Mouse (Mus musculus) neural tube, embryonic 12.5 days (tissue): ENCODE measurements around the gene Gm9745. TPM values are rescaled to one million over a fixed set of nuclear protein-coding genes. Genes with fewer than 3 reads are reported as not detected.
A peak's percentile ranks its signal among the peaks of the same experiment; 100 is the strongest.
"Not testable (repeated sequence)": the region's sequence is repeated elsewhere in the genome, so short reads cannot be mapped to it uniquely, and the experiment has no call there.

ENCODE experiments used
- ATAC-seq: fragments of 200-750 bp; cut with Nextera tagmentation; 2 replicates; pipeline ENCODE4 v1.8.0; 2017; ENCODE audit warnings: low read depth, mild to moderate bottlenecking, moderate TSS enrichment, moderate library complexity; ENCODE audit not compliant: low FRiP score
- H3K27ac ChIP-seq: fragments of 300-500 bp; sonication (generic); 2 replicates; pipeline ENCODE4 v1.5.1; 2016
- H3K27me3 ChIP-seq: fragments of 300-500 bp; sonication (generic); replicated peaks from 2 replicates; pipeline ENCODE4 v1.6.1; 2016; ENCODE audit warnings: mild to moderate bottlenecking
- H3K36me3 ChIP-seq: fragments of 300-500 bp; sonication (generic); 2 replicates; pipeline ENCODE4 v1.6.1; 2016; ENCODE audit warnings: mild to moderate bottlenecking
- H3K4me1 ChIP-seq: fragments of 300-500 bp; sonication (generic); 2 replicates; pipeline ENCODE4 v1.6.1; 2016
- H3K4me2 ChIP-seq: fragments of 300-500 bp; sonication (generic); replicated peaks from 2 replicates; pipeline ENCODE4 v1.6.1; 2016; ENCODE audit warnings: mild to moderate bottlenecking
- H3K4me3 ChIP-seq: fragments of 300-500 bp; sonication (generic); 2 replicates; pipeline ENCODE4 v1.5.1; 2016
- H3K9ac ChIP-seq: fragments of 300-500 bp; sonication (generic); 2 replicates; pipeline ENCODE4 v1.6.1; 2016; ENCODE audit warnings: mild to moderate bottlenecking
- H3K9me3 ChIP-seq: fragments of 300-500 bp; sonication (generic); 2 replicates; pipeline ENCODE4 v1.6.1; 2016; ENCODE audit warnings: mild to moderate bottlenecking
- WGBS: fragments of 180-500 bp; shearing (Covaris S2); methylation state at CpG from one replicate; pipeline ENCODE4 v1.1.7; 2016; 5-methylcytosine and 5-hydroxymethylcytosine counted together
- polyA plus RNA-seq: library from polyadenylated mRNA; unstranded; fragments of >200 nt; fragmentation: Nextera tagmentation; extraction: Ambion mirVana; gene quantifications from 2 replicates; pipeline ENCODE4 v1.2.1, GENCODE M21; 2016

Gm9745 gene
- not detected in 2 replicates for polyA plus RNA-seq

- not testable (repeated sequence) for H3K9ac ChIP-seq, H3K9me3 ChIP-seq, H3K4me2 ChIP-seq, H3K4me1 ChIP-seq, H3K36me3 ChIP-seq, H3K27me3 ChIP-seq, H3K4me3 ChIP-seq, ATAC-seq, H3K27ac ChIP-seq
These were observed at the start of gene Gm9745 for GRCm38 (mm10) chr13:8948131-8948530. TSS of gene Gm9745 (minus strand) at chr13:8948231.

GRCm38 (mm10) chr13:8997221-8997620 lies 49.2 kb upstream of the Gm9745 start:
- peaks cover 10% of the 10 kb centered on the region for H3K4me1 ChIP-seq
- H3K4me2 ChIP-seq, H3K4me3 ChIP-seq, H3K36me3 ChIP-seq, H3K9ac ChIP-seq, ATAC-seq, H3K27ac ChIP-seq, H3K9me3 ChIP-seq, H3K27me3 ChIP-seq: not testable (repeated sequence)
- 89% methylated on average over 5 of the region's 5 CpGs for WGBS

GRCm38 (mm10) chr13:8995990-8996786 lies 48.2 kb upstream of the Gm9745 start, which contains the start of gene Gtpbp4:
TSS of gene Gtpbp4 (minus strand) at chr13:8996083.
- peak within 1 kb of the TSS; percentile 73 for H3K9ac ChIP-seq
- H3K4me2 ChIP-seq: peak within 1 kb of the TSS; percentile 82
- no peaks in the 10 kb centered on the region for H3K9me3 ChIP-seq
- peak within 1 kb of the TSS; percentile 80 for H3K4me3 ChIP-seq
- H3K36me3 ChIP-seq: peaks cover 4% of the 10 kb centered on the region; the same call in 1 of the 2 replicates
- under 1% methylated on average over 51 of the region's 51 CpGs for WGBS
- H3K27ac ChIP-seq: no peak within 1 kb of the TSS
- no peaks in the 10 kb centered on the region for H3K27me3 ChIP-seq
- ATAC-seq: peak; percentile 98
- H3K4me1 ChIP-seq: peaks cover 10% of the 10 kb centered on the region

- H3K36me3 ChIP-seq: peaks cover 12% of the 10 kb centered on the region; the same call in 1 of the 2 replicates
- peaks cover 10% of the 10 kb centered on the region for H3K4me1 ChIP-seq
- H3K4me3 ChIP-seq: peak overlapping the region; percentile 80
- 4% methylated on average over 33 of the region's 33 CpGs for WGBS
- H3K27ac ChIP-seq: no peak overlapping the region
- H3K9me3 ChIP-seq: no peaks in the 10 kb centered on the region
- H3K27me3 ChIP-seq: no peaks in the 10 kb centered on the region
- ATAC-seq: peak; percentile 77
- H3K9ac ChIP-seq: peak overlapping the region; percentile 73
- H3K4me2 ChIP-seq: peak overlapping the region; percentile 82
These were observed 47.3 kb upstream of the Gm9745 start for GRCm38 (mm10) chr13:8995159-8995989.

- ATAC-seq: no peak
- Histone ChIP-seq H3K4me2 (no peak overlapping the region), H3K27ac (no peak overlapping the region), H3K9ac (no peak overlapping the region), H3K27me3 (no peaks in the 10 kb centered on the region), H3K4me3 (no peak overlapping the region), H3K36me3 (peaks cover 38% of the 10 kb centered on the region), H3K4me1 (peaks cover 10% of the 10 kb centered on the region), H3K9me3 (no peaks in the 10 kb centered on the region)
- WGBS: 96% methylated on average over 6 of the region's 6 CpGs
These were observed 44.2 kb upstream of the Gm9745 start for GRCm38 (mm10) chr13:8992231-8992630.

GRCm38 (mm10) chr13:8972972-8973371 lies 24.9 kb upstream of the Gm9745 start:
- 96% methylated on average over 3 of the region's 3 CpGs for WGBS
- no peak for ATAC-seq
- no peaks in the 10 kb centered on the region for H3K27me3 ChIP-seq
- H3K9me3 ChIP-seq: no peaks in the 10 kb centered on the region
- H3K9ac ChIP-seq: no peak overlapping the region
- H3K36me3 ChIP-seq: peaks cover 73% of the 10 kb centered on the region
- no peak overlapping the region for H3K27ac ChIP-seq
- H3K4me2 ChIP-seq: no peak overlapping the region
- H3K4me3 ChIP-seq: no peak overlapping the region
- H3K4me1 ChIP-seq: no peaks in the 10 kb centered on the region

- no peak overlapping the region for H3K9ac ChIP-seq
- H3K4me1 ChIP-seq: no peaks in the 10 kb centered on the region
- H3K4me3 ChIP-seq: no peak overlapping the region
- H3K27me3 ChIP-seq: no peaks in the 10 kb centered on the region
- no peak overlapping the region for H3K4me2 ChIP-seq
- H3K9me3 ChIP-seq: no peaks in the 10 kb centered on the region
- no peak for ATAC-seq
- no peak overlapping the region for H3K27ac ChIP-seq
- H3K36me3 ChIP-seq: peaks cover 68% of the 10 kb centered on the region
These were observed 24.3 kb upstream of the Gm9745 start for GRCm38 (mm10) chr13:8972369-8972768.

GRCm38 (mm10) chr13:8967742-8968141 lies 19.7 kb upstream of the Gm9745 start:
- 94% methylated on average over 8 of the region's 8 CpGs for WGBS

GRCm38 (mm10) chr13:8965224-8965623 lies 17.2 kb upstream of the Gm9745 start:
- 91% methylated on average over 5 of the region's 5 CpGs for WGBS
- no peak overlapping the region for H3K9ac ChIP-seq
- no peaks in the 10 kb centered on the region for H3K4me1 ChIP-seq
- no peak for ATAC-seq
- no peak overlapping the region for H3K4me2 ChIP-seq
- H3K36me3 ChIP-seq: peaks cover 17% of the 10 kb centered on the region
- H3K27me3 ChIP-seq: no peaks in the 10 kb centered on the region
- H3K9me3 ChIP-seq: no peaks in the 10 kb centered on the region
- no peak overlapping the region for H3K4me3 ChIP-seq
- no peak overlapping the region for H3K27ac ChIP-seq

More at GRCm38 (mm10) chr13:8967742-8968141, 19.7 kb upstream of the Gm9745 start:
- no peak overlapping the region for H3K4me3 ChIP-seq
- no peak for ATAC-seq
- no peaks in the 10 kb centered on the region for H3K4me1 ChIP-seq
- H3K9ac ChIP-seq: no peak overlapping the region
- no peaks in the 10 kb centered on the region for H3K9me3 ChIP-seq
- peaks cover 28% of the 10 kb centered on the region for H3K36me3 ChIP-seq
- no peak overlapping the region for H3K4me2 ChIP-seq
- no peak overlapping the region for H3K27ac ChIP-seq
- no peaks in the 10 kb centered on the region for H3K27me3 ChIP-seq

- not testable (repeated sequence) for H3K9me3 ChIP-seq, H3K36me3 ChIP-seq, H3K4me3 ChIP-seq, H3K27me3 ChIP-seq, H3K9ac ChIP-seq, H3K4me1 ChIP-seq, ATAC-seq, H3K4me2 ChIP-seq, H3K27ac ChIP-seq
- 43% methylated on average over 5 of the region's 5 CpGs for WGBS
These were observed 14.2 kb upstream of the Gm9745 start for GRCm38 (mm10) chr13:8962266-8962665.

GRCm38 (mm10) chr13:8961128-8961888 lies 13.3 kb upstream of the Gm9745 start:
- WGBS: 67% methylated on average over 3 of the region's 3 CpGs
- ATAC-seq: peak; percentile 56; the same call in 1 of the 2 replicates

GRCm38 (mm10) chr13:8959554-8959953 lies 11.5 kb upstream of the Gm9745 start:
- H3K27ac ChIP-seq, H3K9ac ChIP-seq, H3K4me3 ChIP-seq, H3K4me1 ChIP-seq, H3K9me3 ChIP-seq, ATAC-seq, H3K27me3 ChIP-seq, H3K4me2 ChIP-seq, H3K36me3 ChIP-seq: not testable (repeated sequence)
- WGBS: 89% methylated on average over 6 of the region's 6 CpGs

More at GRCm38 (mm10) chr13:8961128-8961888, 13.3 kb upstream of the Gm9745 start:
- not testable (repeated sequence) for H3K9me3 ChIP-seq, H3K4me1 ChIP-seq, H3K27me3 ChIP-seq, H3K27ac ChIP-seq, H3K4me3 ChIP-seq, H3K9ac ChIP-seq, H3K36me3 ChIP-seq, H3K4me2 ChIP-seq
